Mouse (Mus musculus) liver, embryonic 14.5 days (tissue): ENCODE measurements around the gene Gm49366.

Source experiments
- CTCF ChIP-seq: IDR thresholded peaks from 2 replicates; pipeline ENCODE4 v1.5.1; 2016; ENCODE audit warnings: antibody characterized with exemption, low read depth, control low read depth
- EP300 ChIP-seq: IDR thresholded peaks from 2 replicates; pipeline ENCODE4 v1.6.1; 2016; ENCODE audit warnings: antibody characterized with exemption, low read depth

GRCm38 (mm10) chr12:84011251-84012040 is 27.3 kb upstream of the Gm49366 start:
- no peak for TF ChIP-seq CTCF
- TF ChIP-seq EP300: no peak
